Mouse (Mus musculus) brain, embryonic 14.5 days (tissue): Measurements from ENCODE around the gene Map1a.

Experiments
- CTCF ChIP-seq: fragments of 200-500 bp; IDR thresholded peaks from 2 replicates; pipeline ENCODE4 v1.5.1; 2012; ENCODE audit warnings: inconsistent platforms, mild to moderate bottlenecking, moderate library complexity, borderline replicate concordance; ENCODE audit not compliant: insufficient read depth, insufficient read length; ENCODE audit errors: extremely low read depth
- POLR2A ChIP-seq: fragments of 200-500 bp; IDR thresholded peaks from 2 replicates; pipeline ENCODE4 v1.6.1; 2012; ENCODE audit warnings: mild to moderate bottlenecking, inconsistent platforms, borderline replicate concordance; ENCODE audit not compliant: poor library complexity, insufficient read depth, insufficient read length, severe bottlenecking; ENCODE audit errors: extremely low read depth

- TF ChIP-seq CTCF, result no peak
- TF ChIP-seq POLR2A, result no peak
Measured at GRCm38 (mm10) chr2:121297701-121298100, 8.3 kb downstream of the Map1a start.
